Mouse (Mus musculus): ENCODE measurements around the gene Cryba4.

DNA sequence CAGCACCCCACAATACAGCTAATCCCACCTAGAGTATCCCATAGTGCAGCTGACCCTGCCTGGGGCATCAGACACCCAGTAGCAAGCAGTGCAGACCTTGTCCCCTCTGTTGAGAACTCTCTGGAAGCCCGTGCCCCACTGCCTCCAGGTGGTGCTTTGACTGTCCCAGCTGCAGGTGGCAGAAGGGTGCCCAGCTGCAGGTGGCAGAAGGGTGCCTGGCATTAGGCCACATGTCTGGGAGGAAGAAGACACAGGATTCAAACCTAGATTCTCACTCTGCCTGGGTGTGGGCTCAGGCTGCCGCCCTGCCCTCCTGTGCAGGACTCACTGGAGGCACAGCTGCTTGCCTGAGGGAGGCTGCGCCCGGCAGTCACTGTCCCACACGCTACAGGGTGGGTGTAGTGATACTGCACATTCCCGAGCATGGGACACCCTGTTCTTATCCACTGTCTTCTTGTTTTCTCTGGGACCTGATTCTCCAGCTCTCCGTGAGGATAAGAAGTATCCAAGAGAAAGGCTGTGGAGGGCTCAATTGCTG, 33.3 kb upstream of the Cryba4 start:
- TF ChIP-seq CTCF (IDR thresholded peaks at IDR 0.05 in 2 of 3, conservative IDR thresholded peaks at IDR 0.05 in 1 of 3; ENCODE audit: control insufficient read depth in 1 of 3, insufficient read depth in 1 of 3, low read depth in 2 of 3, low read length in 3 of 3, poor library complexity in 1 of 3, severe bottlenecking in 1 of 3) = no peak
- TF ChIP-seq TAL1 (IDR thresholded peaks at IDR 0.05; ENCODE audit: low read length) = no peak
- TF ChIP-seq MAFK (IDR thresholded peaks at IDR 0.05; ENCODE audit: borderline replicate concordance, low read depth, low read length) = no peak
- TF ChIP-seq EP300 (IDR thresholded peaks at IDR 0.05; ENCODE audit: low read depth in 1 of 2, low read length in 2 of 2) = no peak
- TF ChIP-seq SIN3A (IDR thresholded peaks at IDR 0.05; ENCODE audit: low read length) = no peak
- TF ChIP-seq POLR2A (IDR thresholded peaks at IDR 0.05; ENCODE audit: control insufficient read depth in 1 of 2, insufficient read depth in 1 of 2, low read depth in 1 of 2, low read length in 2 of 2, poor library complexity in 1 of 2) = no peak
- no peak for TF ChIP-seq MAX (IDR thresholded peaks at IDR 0.05; ENCODE audit: low read length)
- TF ChIP-seq E2F4 (IDR thresholded peaks at IDR 0.05; ENCODE audit: borderline replicate concordance, low read depth, low read length) = no peak
